Mouse (Mus musculus) ES-Bruce4 (cell line): ENCODE measurements around the gene Cacna1b.

Experiments used
- CTCF ChIP-seq: IDR thresholded peaks from one replicate; pipeline ENCODE4 v1.8.1; 2011; ENCODE audit warnings: low read depth, low read length
- EP300 ChIP-seq: IDR thresholded peaks from 2 replicates; pipeline ENCODE4 v1.6.1; 2011; ENCODE audit warnings: low read depth, low read length; ENCODE audit not compliant: insufficient read depth
- POLR2A ChIP-seq: IDR thresholded peaks from one replicate; pipeline ENCODE4 v1.8.1; 2011; ENCODE audit warnings: low read length; ENCODE audit not compliant: insufficient read depth

DNA sequence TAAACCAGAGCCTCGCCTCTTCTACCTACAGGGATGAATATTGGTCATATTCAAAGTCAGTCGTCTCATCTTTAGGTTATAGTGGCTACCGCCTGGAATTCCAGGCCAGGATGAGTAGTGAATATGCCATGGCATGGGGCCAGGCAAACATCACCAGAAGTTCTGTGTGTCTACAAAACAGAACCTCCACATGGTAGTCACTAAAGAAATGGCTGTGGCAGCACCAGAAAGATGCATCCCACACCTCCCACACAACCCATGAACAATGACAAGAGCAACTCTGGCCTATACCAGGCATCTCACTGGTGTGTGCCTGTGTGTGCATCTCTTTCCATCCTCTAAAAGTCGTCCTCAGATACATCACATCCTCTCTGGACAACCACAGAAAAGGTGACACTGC lies 145.8 kb downstream of the Cacna1b start:
- TF ChIP-seq CTCF (no peak), POLR2A (no peak), EP300 (no peak)
